Mouse (Mus musculus): ENCODE data around the gene Serinc4. TPM values are rescaled to one million over a fixed set of nuclear protein-coding genes. Genes with fewer than 3 reads are reported as not detected.

The Serinc4 gene
- polyA plus RNA-seq, 1 experiment from 2014 or later: 0.20 TPM

- Histone ChIP-seq H3K4me3 (peak within 1 kb of the TSS; percentile 99), H3K27me3 (ENCODE audit: insufficient read depth, poor library complexity, severe bottlenecking) (no peaks in the 10 kb centered on the region), H3K9me3 (no peaks in the 10 kb centered on the region), H3K4me1 (peaks cover 24% of the 10 kb centered on the region; the same call in 1 of the 2 replicates), H3K27ac (peak within 1 kb of the TSS; percentile 99), H3K36me3 (peaks cover 24% of the 10 kb centered on the region)
- DNase-seq (ENCODE audit: low spot score): peak; percentile 99
- WGBS: under 1% methylated on average over 68 of the region's 68 CpGs
Measured at GRCm38 (mm10) chr2:121413387-121414042, 43.1 kb downstream of the Serinc4 start, which contains the start of the genes Pdia3 and Catsper2. Gene Pdia3 (plus strand): TSS chr2:121413775. Gene Catsper2 (minus strand): TSS chr2:121413792.

- no peak for DNase-seq (ENCODE audit: low spot score)
- H3K27ac ChIP-seq: peak overlapping the region; percentile 99
- H3K27me3 ChIP-seq (ENCODE audit: insufficient read depth, poor library complexity, severe bottlenecking): no peaks in the 10 kb centered on the region
- H3K9me3 ChIP-seq: no peaks in the 10 kb centered on the region
- H3K4me1 ChIP-seq: peaks cover 24% of the 10 kb centered on the region; the same call in 1 of the 2 replicates
- peaks cover 18% of the 10 kb centered on the region for H3K36me3 ChIP-seq
- WGBS: 9% methylated on average over 4 of the region's 4 CpGs
- H3K4me3 ChIP-seq: peak overlapping the region; percentile 99
Measured at GRCm38 (mm10) chr2:121412843-121413386, 43.7 kb downstream of the Serinc4 start.

GRCm38 (mm10) chr2:121408160-121408559, 48.4 kb downstream of the Serinc4 start:
- Histone ChIP-seq H3K27ac (no peak overlapping the region), H3K9me3 (no peaks in the 10 kb centered on the region), H3K4me1 (0 out of 2 replicates have a peak, but pooled peaks cover 1% of the 10 kb centered on the region), H3K4me3 (no peak overlapping the region), H3K36me3 (no peaks in the 10 kb centered on the region), H3K27me3 (ENCODE audit: insufficient read depth, poor library complexity, severe bottlenecking) (no peaks in the 10 kb centered on the region)
- DNase-seq (ENCODE audit: low spot score): no peak
- WGBS: 31% methylated on average over 4 of the region's 4 CpGs

GRCm38 (mm10) chr2:121403296-121403695, 53.3 kb downstream of the Serinc4 start:
- Histone ChIP-seq H3K9me3 (no peaks in the 10 kb centered on the region), H3K36me3 (no peaks in the 10 kb centered on the region), H3K27ac (no peak overlapping the region), H3K4me3 (no peak overlapping the region), H3K4me1 (no peaks in the 10 kb centered on the region), H3K27me3 (ENCODE audit: insufficient read depth, poor library complexity, severe bottlenecking) (no peaks in the 10 kb centered on the region)
- no peak for DNase-seq (ENCODE audit: low spot score)

GRCm38 (mm10) chr2:121396624-121397023, 60.0 kb downstream of the Serinc4 start:
- no peak for DNase-seq (ENCODE audit: low spot score)
- no peaks in the 10 kb centered on the region for H3K27me3 ChIP-seq (ENCODE audit: insufficient read depth, poor library complexity, severe bottlenecking)
- 15% methylated on average over 8 of the region's 8 CpGs for WGBS
- no peaks in the 10 kb centered on the region for H3K36me3 ChIP-seq
- H3K4me3 ChIP-seq: no peak overlapping the region
- no peaks in the 10 kb centered on the region for H3K4me1 ChIP-seq
- H3K9me3 ChIP-seq: no peaks in the 10 kb centered on the region
- H3K27ac ChIP-seq: no peak overlapping the region

Small RNAs within 50 kb of the gene (microRNA-seq; reads per million reads assigned to microRNA genes)
- not detected for gene Gm22953

Other genes with a start within 250 kb of the Serinc4 start
- gene Trp53bp1, start 185.4 kb downstream of the Serinc4 start, polyA plus RNA-seq (2016; fragmentation: Nextera tagmentation; extraction: Ambion mirVana): 75.0 and 81.9 TPM in 2 replicates
- 5.2 and 5.5 TPM in 2 replicates for gene Map1a, start 167.2 kb downstream of the Serinc4 start, polyA plus RNA-seq (2016; fragmentation: Nextera tagmentation; extraction: Ambion mirVana)
- gene Ppip5k1, start 101.4 kb downstream of the Serinc4 start, polyA plus RNA-seq (2016; fragmentation: Nextera tagmentation; extraction: Ambion mirVana): 11.7 and 12.2 TPM in 2 replicates
- 0.16 and 0.63 TPM in 2 replicates for gene Ckmt1, start 99.1 kb downstream of the Serinc4 start, polyA plus RNA-seq (2016; fragmentation: Nextera tagmentation; extraction: Ambion mirVana)
- gene Strc, start 69.6 kb downstream of the Serinc4 start, polyA plus RNA-seq (2016; fragmentation: Nextera tagmentation; extraction: Ambion mirVana): not detected in 2 replicates
- 736 and 829 TPM in 2 replicates for gene Pdia3, start 43.0 kb downstream of the Serinc4 start, polyA plus RNA-seq (2016; fragmentation: Nextera tagmentation; extraction: Ambion mirVana)
- 2.8 and 3.1 TPM in 2 replicates for gene Catsper2, start 43.0 kb downstream of the Serinc4 start, polyA plus RNA-seq (2016; fragmentation: Nextera tagmentation; extraction: Ambion mirVana)
- 2.0 and 3.5 TPM in 2 replicates for gene Ell3, start 12.5 kb downstream of the Serinc4 start, polyA plus RNA-seq (2016; fragmentation: Nextera tagmentation; extraction: Ambion mirVana)
- 503 and 534 TPM in 2 replicates for gene Serf2, start 7.6 kb downstream of the Serinc4 start, polyA plus RNA-seq (2016; fragmentation: Nextera tagmentation; extraction: Ambion mirVana)
- gene Hypk, start 3.5 kb downstream of the Serinc4 start, polyA plus RNA-seq (2016; fragmentation: Nextera tagmentation; extraction: Ambion mirVana): 139 and 162 TPM in 2 replicates
- 45.4 and 49.3 TPM in 2 replicates for gene Mfap1b, start 17.3 kb upstream of the Serinc4 start, polyA plus RNA-seq (2016; fragmentation: Nextera tagmentation; extraction: Ambion mirVana)
- gene Mfap1a, start 49.9 kb upstream of the Serinc4 start, polyA plus RNA-seq (2016; fragmentation: Nextera tagmentation; extraction: Ambion mirVana): 17.7 and 23.8 TPM in 2 replicates
- 6.8 and 9.1 TPM in 2 replicates for gene Wdr76, start 49.9 kb upstream of the Serinc4 start, polyA plus RNA-seq (2016; fragmentation: Nextera tagmentation; extraction: Ambion mirVana)

Measured in heart, embryonic 10.5 days (tissue).